Comparison of ENCODE assay signal across 8 mouse cellular contexts in genomic region chr8:129234027-129234733, GRCm38 (mm10). TPM values are rescaled to one million over a fixed set of nuclear protein-coding genes. Genes with fewer than 3 reads are reported as not detected.
A peak's percentile ranks its signal among the peaks of the same experiment; 100 is the strongest.
DNase-seq lines count a peak whose midpoint lies in the region; ATAC-seq lines count a peak whose summit lies in the region.

TSS of gene 2610044O15Rik8 (minus strand) at chr8:129234406.

- peak; percentile 88 for DNase-seq in adipocyte (ENCODE audit: low spot score)
- DNase-seq in embryo, embryonic 10 days (ENCODE audit: low spot score), result peak; percentile 86
- DNase-seq in gastrocnemius, postnatal 10 days, result peak; percentile 74
- peak; percentile 92 for DNase-seq in induced T-regulatory cell, adult 2 months (ENCODE audit: low read depth)
- peak; percentile 83 to 93 for DNase-seq in left cerebral cortex, adult 9 months (ENCODE audit: low spot score in 2 of 2)
- peak; percentile 64 for DNase-seq in right cerebral cortex, postnatal 14 days
- peak; percentile 84 to 87 for DNase-seq in urinary bladder, postnatal 36 days (ENCODE audit: low spot score in 2 of 2)

- ATAC-seq in megakaryocyte progenitor cell, adult 5-6 weeks (replicated peaks; ENCODE audit: poor library complexity), result peak; percentile 92

RNA-seq across cellular contexts. Expression of gene 2610044O15Rik8, which starts in this region (rescaled TPM):
- 10 to 100 TPM; 19.3 to 23.3 TPM for total RNA-seq in gastrocnemius, postnatal 10 days (2021)
- total RNA-seq in megakaryocyte progenitor cell, adult 5-6 weeks (2015), result 11.2 and 15.6 TPM in 2 replicates
- 27.3 and 30.7 TPM in 2 replicates for total RNA-seq in megakaryocyte progenitor cell, adult 5-6 weeks (2017)

Comparison
In these comparisons a context has a peak if more than half of its experiments do, and no peak if none do; other contexts are left out.
1. Peak in every context shown above with its lines: DNase-seq and ATAC-seq.